Mouse (Mus musculus) midbrain, embryonic 14.5 days (tissue): ENCODE results near the gene Atf4. TPM values are rescaled to one million over a fixed set of nuclear protein-coding genes. Genes with fewer than 3 reads are reported as not detected.

Source experiments
- ATAC-seq: fragments of 200-750 bp; cut with Nextera tagmentation; 2 replicates; pipeline ENCODE4 v1.8.0; 2017; ENCODE audit warnings: moderate number of reproducible peaks, moderate library complexity; ENCODE audit not compliant: low FRiP score, low TSS enrichment
- DNase-seq: peaks from one replicate; pipeline ENCODE4 v3.0.0-alpha.2; 2015
- H3K27ac ChIP-seq: fragments of 300-500 bp; sonication (generic); replicated peaks from 2 replicates; pipeline ENCODE4 v1.5.1; 2014; ENCODE audit warnings: mild to moderate bottlenecking, low read depth, low read length, moderate library complexity
- H3K27me3 ChIP-seq: fragments of 300-500 bp; sonication (generic); 2 replicates; pipeline ENCODE4 v1.6.1; 2014; ENCODE audit warnings: low read length, control low read depth, mixed read lengths; ENCODE audit not compliant: control insufficient read depth, insufficient read depth
- H3K36me3 ChIP-seq: fragments of 300-500 bp; sonication (generic); 2 replicates; pipeline ENCODE4 v1.6.1; 2014; ENCODE audit warnings: low read length, control low read depth; ENCODE audit not compliant: control insufficient read depth, insufficient read depth
- H3K4me1 ChIP-seq: fragments of 300-500 bp; sonication (generic); 2 replicates; pipeline ENCODE4 v1.6.1; 2014; ENCODE audit warnings: mild to moderate bottlenecking, antibody characterized with exemption, low read length, control low read depth; ENCODE audit not compliant: control insufficient read depth, insufficient read depth
- H3K4me2 ChIP-seq: fragments of 300-500 bp; sonication (generic); 2 replicates; pipeline ENCODE4 v1.6.1; 2014; ENCODE audit warnings: mild to moderate bottlenecking, low read length, moderate library complexity
- H3K4me3 ChIP-seq: fragments of 300-500 bp; sonication (generic); replicated peaks from 2 replicates; pipeline ENCODE4 v1.5.1; 2014; ENCODE audit warnings: low read depth, low read length
- H3K9ac ChIP-seq: fragments of 300-500 bp; sonication (generic); replicated peaks from 2 replicates; pipeline ENCODE4 v1.6.1; 2014; ENCODE audit warnings: mild to moderate bottlenecking, low read length, moderate library complexity
- H3K9me3 ChIP-seq: fragments of 300-500 bp; sonication (generic); 2 replicates; pipeline ENCODE4 v1.6.1; 2016; ENCODE audit warnings: low read length, control low read depth, mixed read lengths; ENCODE audit not compliant: control insufficient read depth
- WGBS: fragments of 180-500 bp; shearing (Covaris S2); extraction: QIAGEN DNeasy Blood & Tissue Kit; methylation state at CpG from one replicate; pipeline ENCODE4 v1.1.7; 2014; 5-methylcytosine and 5-hydroxymethylcytosine counted together
- polyA plus RNA-seq: library from polyadenylated mRNA; unstranded; fragments of >200 nt; fragmentation: Nextera tagmentation; extraction: Ambion mirVana; gene quantifications from 2 replicates; pipeline ENCODE4 v1.2.1, GENCODE M21; 2014

The Atf4 gene
- polyA plus RNA-seq, 1 experiment from 2014 or later = 114 TPM

GRCm38 (mm10) chr15:80280646-80281045, 25.7 kb downstream of the Atf4 start:
- no peak for ATAC-seq
- Histone ChIP-seq H3K4me2 (no peak overlapping the region), H3K9ac (no peak overlapping the region), H3K4me1 (peaks cover 3% of the 10 kb centered on the region; the same call in 1 of the 2 replicates), H3K36me3 (no peaks in the 10 kb centered on the region), H3K4me3 (no peak overlapping the region), H3K27ac (no peak overlapping the region), H3K27me3 (peaks cover 3% of the 10 kb centered on the region), H3K9me3 (no peaks in the 10 kb centered on the region)
- DNase-seq = peak; percentile 71
- 20% methylated on average over 6 of the region's 6 CpGs for WGBS

DNA sequence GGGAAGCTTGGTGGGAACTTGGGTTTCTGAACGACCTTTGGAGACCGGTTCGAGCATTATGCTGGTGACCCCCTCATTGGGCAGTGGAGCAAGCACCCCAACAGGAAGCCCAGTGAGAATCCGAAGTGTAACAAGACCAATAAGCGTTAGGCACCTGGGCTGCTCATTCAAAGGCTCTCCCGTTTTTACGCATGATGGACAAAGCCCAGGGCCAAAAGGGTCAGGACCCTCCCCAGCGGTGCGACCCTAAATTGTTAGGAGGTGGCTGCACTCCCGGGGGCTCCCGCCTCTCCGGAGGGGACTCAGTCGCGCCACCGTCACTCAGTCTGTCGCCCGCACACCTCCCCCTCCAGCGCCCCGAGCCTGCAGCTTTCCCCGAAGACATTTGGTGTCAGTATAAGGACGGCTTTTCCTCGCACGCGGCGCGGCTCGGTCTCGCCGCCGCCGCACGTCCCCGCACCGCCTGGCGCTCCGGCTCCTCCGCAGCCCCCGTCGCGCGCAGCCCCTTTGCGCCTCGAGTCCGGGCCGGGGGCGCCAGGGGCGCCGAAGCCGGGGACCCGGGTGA, 31.9 kb downstream of the Atf4 start, which contains the start of gene Cacna1i:
Cacna1i (plus strand) TSS at position 388 of the 565 bp plus-strand sequence.
- H3K4me3 ChIP-seq = peak within 1 kb of the TSS; percentile 55
- ATAC-seq (peak; percentile 46; the same call in 1 of the 2 replicates), DNase-seq (peak; percentile 88)
- under 1% methylated on average over 48 of the region's 50 CpGs for WGBS
- 0 out of 2 replicates have a peak within 1 kb of the TSS, but pooled peaks have one; percentile 26 for H3K27ac ChIP-seq
- no peaks in the 10 kb centered on the region for H3K9me3 ChIP-seq
- peak within 1 kb of the TSS; percentile 70 for H3K9ac ChIP-seq
- H3K27me3 ChIP-seq = peaks cover 30% of the 10 kb centered on the region
- H3K4me2 ChIP-seq = peak within 1 kb of the TSS; percentile 85
- 0 out of 2 replicates have a peak, but pooled peaks cover 6% of the 10 kb centered on the region for H3K4me1 ChIP-seq
- H3K36me3 ChIP-seq = no peaks in the 10 kb centered on the region

DNA sequence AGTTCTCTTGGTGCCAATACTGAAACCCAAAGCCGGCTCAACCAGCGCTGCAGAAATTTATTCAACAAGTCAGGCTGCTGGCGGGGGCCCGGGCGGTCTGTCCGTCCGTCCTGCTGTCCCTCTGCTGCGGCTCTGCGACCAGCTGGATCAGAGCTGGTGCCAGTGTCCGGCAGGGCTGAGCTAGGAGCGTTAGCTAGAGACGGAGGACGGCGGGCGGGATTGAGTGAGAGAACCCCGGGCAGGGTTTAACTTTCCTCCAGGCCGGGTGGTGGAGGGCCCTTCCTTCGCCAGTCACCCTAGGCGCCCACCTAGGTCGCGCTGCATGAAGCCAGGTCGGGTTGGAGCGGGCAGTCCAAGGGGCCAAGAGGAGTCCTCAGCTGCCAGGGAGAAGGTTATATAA, 33.1 kb downstream of the Atf4 start:
- Histone ChIP-seq H3K36me3 (no peaks in the 10 kb centered on the region), H3K9ac (peak overlapping the region; percentile 70), H3K4me1 (0 out of 2 replicates have a peak, but pooled peaks cover 6% of the 10 kb centered on the region), H3K4me3 (peak overlapping the region; percentile 55), H3K27ac (no peak overlapping the region), H3K27me3 (peaks cover 30% of the 10 kb centered on the region), H3K9me3 (no peaks in the 10 kb centered on the region), H3K4me2 (peak overlapping the region; percentile 85)
- 1% methylated on average over 23 of the region's 23 CpGs for WGBS
- DNase-seq (peak; percentile 45), ATAC-seq (no peak)

GRCm38 (mm10) chr15:80289436-80289835, 34.5 kb downstream of the Atf4 start:
- WGBS = 11% methylated on average over 10 of the region's 10 CpGs

GRCm38 (mm10) chr15:80297146-80297545, 42.2 kb downstream of the Atf4 start:
- WGBS = 97% methylated on average over 1 of the region's 1 CpGs
- no peak overlapping the region for H3K27ac ChIP-seq
- H3K36me3 ChIP-seq = no peaks in the 10 kb centered on the region
- no peak for ATAC-seq
- H3K4me2 ChIP-seq = no peak overlapping the region
- no peak overlapping the region for H3K4me3 ChIP-seq
- H3K9me3 ChIP-seq = no peaks in the 10 kb centered on the region
- H3K9ac ChIP-seq = no peak overlapping the region
- no peak for DNase-seq
- H3K4me1 ChIP-seq = no peaks in the 10 kb centered on the region
- no peaks in the 10 kb centered on the region for H3K27me3 ChIP-seq

More at GRCm38 (mm10) chr15:80289436-80289835, 34.5 kb downstream of the Atf4 start:
- H3K4me1 ChIP-seq = 0 out of 2 replicates have a peak, but pooled peaks cover 6% of the 10 kb centered on the region
- H3K9ac ChIP-seq = no peak overlapping the region
- no peak overlapping the region for H3K4me3 ChIP-seq
- no peaks in the 10 kb centered on the region for H3K9me3 ChIP-seq
- H3K4me2 ChIP-seq = peak overlapping the region; percentile 25; the same call in 1 of the 2 replicates
- H3K27ac ChIP-seq = no peak overlapping the region
- peak; percentile 72 for DNase-seq
- H3K27me3 ChIP-seq = peaks cover 30% of the 10 kb centered on the region
- ATAC-seq = no peak
- H3K36me3 ChIP-seq = no peaks in the 10 kb centered on the region

GRCm38 (mm10) chr15:80303779-80304178, 48.8 kb downstream of the Atf4 start:
- no peak for ATAC-seq

DNA sequence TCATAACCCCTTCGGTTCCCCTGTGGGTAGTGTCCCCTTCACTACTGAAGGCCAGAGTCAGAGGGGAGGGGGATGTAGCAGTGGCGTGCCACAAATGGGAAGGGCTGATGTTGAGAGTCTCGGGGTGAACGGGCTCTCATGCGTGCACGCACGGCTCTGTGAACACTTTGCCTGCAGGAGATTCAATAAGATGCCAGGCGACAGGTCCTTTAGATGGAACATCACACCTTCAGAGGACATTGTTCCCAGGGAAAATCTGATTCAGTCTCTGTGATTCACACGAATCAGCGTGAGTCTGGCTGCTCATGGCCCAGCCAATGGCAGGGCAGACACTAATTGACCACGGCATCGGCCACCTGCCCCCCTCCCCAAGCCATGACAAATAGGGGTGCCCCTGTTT, 49.2 kb downstream of the Atf4 start:
- Histone ChIP-seq H3K27ac (no peak overlapping the region), H3K4me1 (no peaks in the 10 kb centered on the region), H3K4me3 (no peak overlapping the region), H3K9me3 (no peaks in the 10 kb centered on the region), H3K27me3 (no peaks in the 10 kb centered on the region), H3K36me3 (no peaks in the 10 kb centered on the region), H3K9ac (no peak overlapping the region), H3K4me2 (no peak overlapping the region)
- DNase-seq (no peak), ATAC-seq (no peak)
- WGBS = 72% methylated on average over 12 of the region's 12 CpGs

More at GRCm38 (mm10) chr15:80303779-80304178, 48.8 kb downstream of the Atf4 start:
- no peak overlapping the region for H3K27ac ChIP-seq
- H3K4me3 ChIP-seq = no peak overlapping the region
- no peaks in the 10 kb centered on the region for H3K27me3 ChIP-seq
- H3K36me3 ChIP-seq = no peaks in the 10 kb centered on the region
- H3K9me3 ChIP-seq = no peaks in the 10 kb centered on the region
- no peaks in the 10 kb centered on the region for H3K4me1 ChIP-seq
- no peak overlapping the region for H3K4me2 ChIP-seq
- DNase-seq = no peak
- 66% methylated on average over 14 of the region's 14 CpGs for WGBS
- no peak overlapping the region for H3K9ac ChIP-seq

DNA sequence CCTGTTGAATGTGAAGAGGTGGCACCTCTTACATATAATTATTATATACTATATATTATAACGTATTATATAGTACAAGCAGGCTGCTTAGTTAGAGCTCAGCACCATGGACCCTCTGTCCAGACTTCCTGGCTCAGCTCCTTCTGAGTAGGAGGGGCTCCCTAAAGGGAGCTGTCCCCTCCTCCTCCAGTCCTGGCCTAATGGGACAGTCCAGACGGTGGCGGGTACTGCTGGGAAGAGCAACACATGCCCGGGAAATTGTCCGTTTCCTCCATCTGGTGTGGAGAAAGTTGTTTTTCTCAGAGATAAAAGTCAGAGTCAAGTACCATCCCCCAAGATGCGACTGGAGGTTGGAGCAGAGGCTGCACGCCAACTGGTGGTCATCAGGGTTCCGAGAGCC, 51.2 kb downstream of the Atf4 start:
- Histone ChIP-seq H3K9ac (no peak overlapping the region), H3K4me2 (no peak overlapping the region), H3K27me3 (no peaks in the 10 kb centered on the region), H3K4me3 (no peak overlapping the region), H3K36me3 (no peaks in the 10 kb centered on the region), H3K4me1 (no peaks in the 10 kb centered on the region), H3K27ac (no peak overlapping the region), H3K9me3 (no peaks in the 10 kb centered on the region)
- WGBS = 79% methylated on average over 8 of the region's 8 CpGs
- ATAC-seq (no peak), DNase-seq (no peak)
